Mouse (Mus musculus) erythroblast, embryonic 14.5 days (primary cell): Measurements from ENCODE around the gene Sfxn5.

Experiments used
- GATA1 ChIP-seq: IDR thresholded peaks from 2 replicates; pipeline ENCODE4 v1.6.1; 2012; ENCODE audit warnings: low read length, inconsistent platforms, mixed read lengths
- TAL1 ChIP-seq: IDR thresholded peaks from 3 replicates; pipeline ENCODE4 v1.6.1; 2012; ENCODE audit warnings: low read length, inconsistent platforms, mixed read lengths

- TF ChIP-seq GATA1 (no peak), TAL1 (no peak)
Measured at GRCm38 (mm10) chr6:85350157-85350556, 16.9 kb upstream of the Sfxn5 start.
